Mouse (Mus musculus) lung, postnatal 0 days (tissue): ENCODE data around the gene D2hgdh. TPM values are rescaled to one million over a fixed set of nuclear protein-coding genes. Genes with fewer than 3 reads are reported as not detected.

ENCODE experiments used
- ATAC-seq: fragments of 200-750 bp; cut with Nextera tagmentation; 2 replicates; pipeline ENCODE4 v1.8.0; 2017; ENCODE audit warnings: moderate library complexity
- DNase-seq: peaks from one replicate; pipeline ENCODE4 v3.0.0-alpha.2; 2016; ENCODE audit warnings: low spot score
- H3K27ac ChIP-seq: fragments of 300-500 bp; sonication (generic); 2 replicates; pipeline ENCODE4 v1.5.1; 2014; ENCODE audit warnings: antibody characterized with exemption, mild to moderate bottlenecking, low read length, mixed read lengths
- H3K27me3 ChIP-seq: fragments of 300-500 bp; sonication (generic); replicated peaks from 2 replicates; pipeline ENCODE4 v1.6.1; 2014; ENCODE audit warnings: low read length, mixed read lengths; ENCODE audit not compliant: insufficient read depth
- H3K36me3 ChIP-seq: fragments of 300-500 bp; sonication (generic); 2 replicates; pipeline ENCODE4 v1.6.1; 2014; ENCODE audit warnings: low read length, mixed read lengths; ENCODE audit not compliant: insufficient read depth
- H3K4me1 ChIP-seq: fragments of 300-500 bp; sonication (generic); 2 replicates; pipeline ENCODE4 v1.6.1; 2014; ENCODE audit warnings: antibody characterized with exemption, low read depth, low read length, mixed read lengths; ENCODE audit not compliant: insufficient read depth
- H3K4me2 ChIP-seq: fragments of 300-500 bp; sonication (generic); replicated peaks from 2 replicates; pipeline ENCODE4 v1.6.1; 2014; ENCODE audit warnings: low read depth, mild to moderate bottlenecking, low read length, moderate library complexity, mixed read lengths
- H3K4me3 ChIP-seq: fragments of 300-500 bp; sonication (generic); 2 replicates; pipeline ENCODE4 v1.5.1; 2014; ENCODE audit warnings: low read depth, low read length
- H3K9ac ChIP-seq: fragments of 300-500 bp; sonication (generic); replicated peaks from 2 replicates; pipeline ENCODE4 v1.6.1; 2014; ENCODE audit warnings: low read depth, mild to moderate bottlenecking
- H3K9me3 ChIP-seq: fragments of 300-500 bp; sonication (generic); 2 replicates; pipeline ENCODE4 v1.6.1; 2016; ENCODE audit warnings: low read length, mixed read lengths
- CTCF ChIP-seq: IDR thresholded peaks from 2 replicates; pipeline ENCODE4 v1.5.1; 2016; ENCODE audit warnings: antibody characterized with exemption, mild to moderate bottlenecking
- EP300 ChIP-seq: IDR thresholded peaks from 2 replicates; pipeline ENCODE4 v1.6.1; 2016; ENCODE audit warnings: antibody characterized with exemption, mild to moderate bottlenecking, control low read depth
- WGBS: fragments of 180-500 bp; shearing (Covaris S2); extraction: QIAGEN DNeasy Blood & Tissue Kit; methylation state at CpG from one replicate; pipeline ENCODE4 v1.1.7; 2014; 5-methylcytosine and 5-hydroxymethylcytosine counted together
- polyA plus RNA-seq: library from polyadenylated mRNA; unstranded; fragments of >200 nt; fragmentation: Nextera tagmentation; extraction: Ambion mirVana; gene quantifications from 2 replicates; pipeline ENCODE4 v1.2.1, GENCODE M21; 2015

D2hgdh gene
- polyA plus RNA-seq, 1 experiment from 2014 or later = 7.2 TPM

DNA sequence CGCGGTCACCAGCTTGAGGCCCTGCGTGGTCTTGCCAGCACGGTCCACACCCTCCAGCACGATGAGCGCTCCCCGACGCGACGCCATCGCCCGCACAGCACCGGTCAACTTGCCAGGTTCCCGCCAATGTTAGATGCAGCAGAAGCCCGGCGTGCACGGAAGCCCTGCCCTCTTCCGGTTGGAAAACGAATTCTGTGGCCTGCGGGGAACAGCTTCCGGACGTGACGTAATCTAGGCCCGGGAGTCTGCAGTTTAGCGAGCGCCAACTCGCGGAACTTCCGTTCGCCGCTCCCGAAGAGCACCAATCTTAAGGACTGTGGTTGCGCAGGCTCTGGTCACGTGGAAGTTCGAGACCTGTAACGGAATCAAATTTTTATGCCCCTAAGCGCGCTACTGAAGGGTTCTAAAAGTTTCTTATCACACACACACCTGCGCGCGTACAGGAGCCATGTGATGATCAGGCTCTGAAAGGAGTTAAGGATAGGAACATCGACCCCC, 22.9 kb upstream of the D2hgdh start, which contains the start of gene Dtymk:
Gene Dtymk (minus strand): TSS at position 194 of the 498 bp plus-strand sequence.
- Histone ChIP-seq H3K27me3 (no peaks in the 10 kb centered on the region), H3K9ac (peak within 1 kb of the TSS; percentile 60; the same call in 1 of the 2 replicates), H3K4me3 (peak within 1 kb of the TSS; percentile 63), H3K4me2 (peak within 1 kb of the TSS; percentile 83), H3K36me3 (no peaks in the 10 kb centered on the region), H3K9me3 (no peaks in the 10 kb centered on the region), H3K27ac (peak within 1 kb of the TSS; percentile 78), H3K4me1 (peaks cover 4% of the 10 kb centered on the region; the same call in 1 of the 2 replicates)
- WGBS = 2% methylated on average over 42 of the region's 42 CpGs
- DNase-seq = peak; percentile 99
- TF ChIP-seq CTCF = peak; percentile 71
- 0 out of 2 replicates have a peak, but pooled peaks have one; percentile 19 for TF ChIP-seq EP300
- ATAC-seq = peak; percentile 60

DNA sequence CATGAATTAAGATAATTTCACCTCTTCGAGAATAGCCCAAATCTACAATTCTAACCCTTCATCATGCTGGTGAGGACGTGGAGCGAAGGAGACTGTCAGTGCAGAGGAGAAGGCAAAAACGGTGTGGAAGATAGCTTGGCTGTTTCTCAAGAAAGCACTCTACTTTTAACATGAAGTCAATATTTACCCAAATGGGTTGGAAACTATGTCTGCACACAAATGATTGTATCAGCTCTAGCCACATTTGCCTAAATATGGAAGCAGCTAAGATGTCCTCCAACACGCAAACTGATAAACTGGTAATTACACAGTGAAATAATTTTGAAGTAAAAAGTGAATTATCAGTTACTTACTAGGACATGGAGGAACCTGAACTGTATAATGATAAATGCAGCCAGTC, 21.9 kb upstream of the D2hgdh start:
- Histone ChIP-seq H3K36me3 (no peaks in the 10 kb centered on the region), H3K9me3 (no peaks in the 10 kb centered on the region), H3K4me2 (peak overlapping the region; percentile 85; the same call in 1 of the 2 replicates), H3K9ac (no peak overlapping the region), H3K27ac (no peak overlapping the region), H3K27me3 (no peaks in the 10 kb centered on the region), H3K4me1 (peaks cover 4% of the 10 kb centered on the region; the same call in 1 of the 2 replicates), H3K4me3 (no peak overlapping the region)
- TF ChIP-seq CTCF (no peak), EP300 (no peak)
- no peak for ATAC-seq
- WGBS = 63% methylated on average over 5 of the region's 5 CpGs
- DNase-seq = peak; percentile 21

DNA sequence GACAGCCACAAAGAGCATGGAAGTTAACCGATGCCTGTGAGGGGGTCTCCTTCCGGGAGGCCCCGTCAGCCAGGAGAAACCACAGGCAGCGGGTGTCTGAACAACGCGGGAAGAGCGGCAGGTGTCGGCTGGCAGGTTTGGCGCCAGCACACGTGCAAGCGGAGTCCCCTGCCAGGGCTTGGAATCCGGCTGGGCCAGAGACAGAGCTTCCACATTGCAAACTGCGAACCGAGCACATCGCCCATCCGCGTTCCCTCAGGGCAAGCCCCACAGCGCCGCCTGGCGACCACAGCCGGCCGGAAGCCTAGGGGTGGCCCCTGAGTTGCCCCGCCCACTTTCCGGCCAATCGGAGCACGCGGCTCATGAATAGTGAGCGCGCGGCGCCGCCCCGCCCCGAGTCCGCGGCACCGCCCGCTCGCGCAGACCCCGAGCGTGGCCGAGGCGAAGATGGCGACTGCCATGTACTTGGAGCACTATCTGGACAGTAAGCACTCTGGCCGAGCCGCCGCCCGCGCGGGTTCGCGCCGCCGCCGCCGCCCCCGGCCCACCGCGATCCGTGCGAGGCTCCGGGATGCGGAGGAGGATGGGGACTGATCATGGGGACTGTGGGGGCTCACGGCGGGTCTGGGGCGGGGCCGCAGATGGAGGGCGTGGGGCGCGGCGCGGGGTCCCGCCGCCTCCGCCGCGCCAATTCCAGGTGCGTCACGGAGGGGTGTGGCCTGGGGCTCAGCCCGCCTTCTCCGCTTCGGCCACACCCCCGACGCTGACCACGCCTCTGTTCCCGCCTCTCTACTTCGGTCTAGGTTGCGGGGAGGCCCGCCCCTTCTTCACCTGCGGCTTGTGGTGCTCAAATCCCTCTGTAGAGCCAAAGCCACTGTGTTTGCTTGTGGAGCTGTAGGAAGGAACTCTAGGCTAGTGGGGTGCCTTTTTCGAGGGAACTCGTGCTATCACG, 20.9 kb upstream of the D2hgdh start, which contains the start of gene Ing5:
Gene Ing5 (plus strand): TSS at position 410 of the 952 bp plus-strand sequence.
- WGBS = 2% methylated on average over 70 of the region's 94 CpGs
- peak; percentile 94 for ATAC-seq
- Histone ChIP-seq H3K4me3 (peak within 1 kb of the TSS; percentile 83), H3K4me1 (peaks cover 4% of the 10 kb centered on the region; the same call in 1 of the 2 replicates), H3K36me3 (peaks cover 4% of the 10 kb centered on the region; the same call in 1 of the 2 replicates), H3K27ac (peak within 1 kb of the TSS; percentile 98), H3K9ac (peak within 1 kb of the TSS; percentile 77), H3K9me3 (no peaks in the 10 kb centered on the region), H3K4me2 (peak within 1 kb of the TSS; percentile 85), H3K27me3 (no peaks in the 10 kb centered on the region)
- TF ChIP-seq EP300 = no peak
- TF ChIP-seq CTCF = peak; percentile 98
- peak; percentile 98 for DNase-seq

DNA sequence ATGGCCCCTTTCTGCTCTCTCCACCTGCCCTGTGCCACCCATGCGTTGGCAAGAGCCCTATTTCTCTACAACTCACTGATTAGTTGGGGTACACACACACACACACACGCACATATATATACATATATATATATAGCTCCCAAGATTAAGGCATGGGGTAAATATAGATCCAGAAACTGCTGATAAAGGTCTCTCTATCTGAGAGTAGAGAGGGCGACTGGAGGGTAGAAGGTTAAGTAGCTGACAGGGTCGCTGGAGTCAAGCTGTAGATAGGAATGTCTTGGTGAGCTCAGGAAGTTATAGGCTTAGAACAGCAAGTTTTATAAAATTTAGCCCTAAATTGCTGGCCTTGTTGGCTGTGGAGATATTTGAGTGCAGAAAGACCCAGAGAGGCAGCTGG, 19.9 kb upstream of the D2hgdh start:
- Histone ChIP-seq H3K4me2 (peak overlapping the region; percentile 85), H3K9ac (no peak overlapping the region), H3K4me1 (peaks cover 4% of the 10 kb centered on the region; the same call in 1 of the 2 replicates), H3K27me3 (no peaks in the 10 kb centered on the region), H3K36me3 (peaks cover 4% of the 10 kb centered on the region; the same call in 1 of the 2 replicates), H3K9me3 (no peaks in the 10 kb centered on the region), H3K4me3 (peak overlapping the region; percentile 83; the same call in 1 of the 2 replicates), H3K27ac (no peak overlapping the region)
- no peak for ATAC-seq
- DNase-seq = no peak
- 55% methylated on average over 4 of the region's 4 CpGs for WGBS
- TF ChIP-seq EP300 = no peak
- TF ChIP-seq CTCF = no peak

DNA sequence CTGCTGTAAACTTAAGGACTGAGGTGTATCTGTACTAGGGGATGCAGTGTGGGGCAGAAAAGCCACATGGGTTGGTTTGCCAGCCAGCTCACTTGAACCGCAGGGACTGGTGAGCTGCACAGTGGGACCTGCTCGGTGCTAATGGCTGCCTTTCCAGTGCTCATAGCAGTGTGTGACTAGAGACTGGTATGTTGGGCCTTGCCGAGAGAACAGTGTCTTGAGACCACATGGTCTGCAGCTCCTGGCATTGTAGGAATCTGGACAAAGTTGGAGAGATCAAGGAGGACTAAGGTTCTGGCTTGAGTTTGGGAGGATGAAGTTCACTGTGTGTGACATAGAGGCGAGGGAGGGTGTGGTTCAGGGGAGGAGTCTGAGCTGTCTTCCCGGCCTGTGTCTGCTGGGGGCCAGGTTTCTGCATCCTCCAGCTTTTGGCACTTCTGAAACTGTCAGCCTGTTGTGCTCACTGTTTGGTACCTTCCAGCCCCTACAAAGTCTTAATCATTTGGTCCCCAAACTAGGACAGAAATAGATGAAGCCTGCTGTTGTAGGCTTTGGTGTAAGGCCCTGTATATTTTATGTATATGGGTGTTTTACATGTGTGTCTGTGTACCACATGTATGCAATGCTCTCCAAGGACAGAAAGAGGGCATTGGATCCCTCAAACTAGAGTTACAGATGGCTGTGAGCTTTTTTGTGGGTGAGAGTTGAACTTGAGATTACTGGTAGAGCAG, 19.3 kb upstream of the D2hgdh start:
- WGBS = 61% methylated on average over 5 of the region's 5 CpGs
- ATAC-seq (no peak), DNase-seq (no peak)
- peaks cover 4% of the 10 kb centered on the region; the same call in 1 of the 2 replicates for H3K4me1 ChIP-seq
- peaks cover 5% of the 10 kb centered on the region; the same call in 1 of the 2 replicates for H3K36me3 ChIP-seq
- H3K4me3 ChIP-seq = no peak overlapping the region
- no peak overlapping the region for H3K9ac ChIP-seq
- H3K27me3 ChIP-seq = no peaks in the 10 kb centered on the region
- TF ChIP-seq EP300 = no peak
- TF ChIP-seq CTCF = no peak
- no peaks in the 10 kb centered on the region for H3K9me3 ChIP-seq
- no peak overlapping the region for H3K4me2 ChIP-seq
- no peak overlapping the region for H3K27ac ChIP-seq
